Mouse (Mus musculus): ENCODE measurements around the gene Tmem185b. TPM values are rescaled to one million over a fixed set of nuclear protein-coding genes. Genes with fewer than 3 reads are reported as not detected.

Tmem185b gene
- polyA plus RNA-seq, 1 experiment from 2014 or later: 23.8 TPM

DNA sequence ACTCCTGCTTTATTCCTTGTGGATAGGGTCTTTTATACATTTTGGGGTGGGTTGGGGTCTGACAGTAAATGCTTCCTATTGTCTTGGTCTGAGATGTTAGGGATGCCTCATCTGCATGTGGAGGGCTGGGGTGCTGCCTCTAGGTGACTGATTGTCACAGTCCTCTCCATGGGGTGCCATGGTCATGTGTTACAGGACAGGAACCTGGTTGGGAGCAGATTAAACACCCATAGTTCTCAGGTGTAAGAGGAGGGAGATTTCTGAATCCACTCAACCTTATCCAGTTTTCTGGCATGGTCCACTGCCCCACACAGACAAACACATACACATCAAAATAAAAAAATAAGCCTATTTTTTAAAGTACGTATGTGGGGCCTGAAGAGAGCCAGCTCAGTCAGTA, 33.5 kb upstream of the Tmem185b start:
- no peaks in the 10 kb centered on the region for H3K9me3 ChIP-seq
- no peak for ATAC-seq (ENCODE audit: insufficient number of reproducible peaks, insufficient read depth, low FRiP score, low TSS enrichment, low read depth)
- H3K27me3 ChIP-seq: no peaks in the 10 kb centered on the region
- peak overlapping the region; percentile 17; the same call in 1 of the 2 replicates for H3K27ac ChIP-seq
- no peaks in the 10 kb centered on the region for H3K36me3 ChIP-seq
- H3K4me3 ChIP-seq: no peak overlapping the region
- WGBS: 68% methylated on average over 1 of the region's 1 CpGs
- H3K9ac ChIP-seq: 0 out of 2 replicates have a peak overlapping the region, but pooled peaks have one; percentile 11
- H3K4me2 ChIP-seq: peak overlapping the region; percentile 16; the same call in 1 of the 2 replicates
- H3K4me1 ChIP-seq: peaks cover 46% of the 10 kb centered on the region

- Histone ChIP-seq H3K4me3 (no peak overlapping the region), H3K36me3 (no peaks in the 10 kb centered on the region), H3K27ac (no peak overlapping the region), H3K4me1 (peaks cover 36% of the 10 kb centered on the region), H3K27me3 (no peaks in the 10 kb centered on the region), H3K4me2 (no peak overlapping the region), H3K9ac (no peak overlapping the region), H3K9me3 (no peaks in the 10 kb centered on the region)
- 68% methylated on average over 2 of the region's 2 CpGs for WGBS
- no peak for ATAC-seq (ENCODE audit: insufficient number of reproducible peaks, insufficient read depth, low FRiP score, low TSS enrichment, low read depth)
Measured at GRCm38 (mm10) chr1:119494024-119494711, 31.8 kb upstream of the Tmem185b start.

DNA sequence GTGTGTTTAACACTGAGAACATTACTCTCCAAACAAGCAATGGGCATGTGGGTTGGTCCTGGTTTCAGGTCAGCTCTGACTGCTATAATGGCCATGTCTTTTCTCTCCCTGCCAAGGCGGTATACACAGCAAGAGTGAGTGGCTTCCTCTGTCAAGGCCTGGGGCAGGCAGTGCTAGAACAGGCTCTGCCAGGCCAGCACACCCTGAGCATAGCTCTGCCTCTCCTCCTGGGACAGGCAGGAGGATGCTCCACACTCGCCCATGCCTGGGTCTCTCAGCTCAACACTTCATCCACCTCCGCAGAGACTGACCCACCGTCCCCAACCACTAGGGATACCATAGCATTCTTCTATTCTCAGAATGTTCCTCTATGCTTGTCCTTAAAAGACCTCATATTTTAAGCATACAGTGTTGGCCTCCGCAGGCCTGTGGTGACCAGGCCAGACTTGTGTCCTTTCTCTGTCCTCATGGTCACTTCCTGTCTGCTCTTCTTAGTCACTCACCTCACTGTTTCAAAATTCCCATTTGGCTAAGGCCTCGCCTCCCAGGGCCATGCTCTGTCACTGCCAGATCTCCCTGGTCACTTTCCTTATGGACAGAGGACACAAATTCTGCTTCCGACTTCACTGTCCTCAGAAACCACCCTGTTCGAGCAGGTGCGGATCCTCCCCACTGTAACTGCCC, 31.1 kb upstream of the Tmem185b start:
- ATAC-seq (ENCODE audit: insufficient number of reproducible peaks, insufficient read depth, low FRiP score, low TSS enrichment, low read depth): no peak
- Histone ChIP-seq H3K9ac (no peak overlapping the region), H3K27ac (no peak overlapping the region), H3K4me2 (no peak overlapping the region), H3K36me3 (no peaks in the 10 kb centered on the region), H3K9me3 (no peaks in the 10 kb centered on the region), H3K27me3 (no peaks in the 10 kb centered on the region), H3K4me3 (no peak overlapping the region), H3K4me1 (peaks cover 31% of the 10 kb centered on the region)
- WGBS: 93% methylated on average over 9 of the region's 9 CpGs

DNA sequence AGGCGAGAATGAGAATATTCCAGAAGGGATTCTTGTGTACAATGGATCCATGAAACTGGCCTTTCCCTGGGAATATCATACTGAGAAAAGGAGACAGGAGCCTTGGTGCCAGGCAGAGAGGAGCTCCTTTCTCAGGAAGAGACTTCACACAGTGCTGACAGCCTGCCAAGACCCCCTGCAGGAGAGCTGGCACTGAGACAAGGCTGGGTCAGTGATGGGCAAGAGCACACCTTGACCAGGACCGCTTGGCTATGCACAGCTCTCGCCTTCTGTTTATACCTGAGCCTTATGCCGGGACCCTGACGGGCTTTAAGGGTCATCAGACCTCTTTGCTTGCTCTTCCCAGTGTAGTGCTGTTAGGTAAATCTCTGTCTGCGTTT, 30.6 kb upstream of the Tmem185b start:
- no peak overlapping the region for H3K27ac ChIP-seq
- peaks cover 1% of the 10 kb centered on the region; the same call in 1 of the 2 replicates for H3K36me3 ChIP-seq
- H3K9ac ChIP-seq: no peak overlapping the region
- peaks cover 26% of the 10 kb centered on the region for H3K4me1 ChIP-seq
- no peak overlapping the region for H3K4me2 ChIP-seq
- H3K4me3 ChIP-seq: no peak overlapping the region
- 90% methylated on average over 6 of the region's 6 CpGs for WGBS
- no peak for ATAC-seq (ENCODE audit: insufficient number of reproducible peaks, insufficient read depth, low FRiP score, low TSS enrichment, low read depth)
- H3K27me3 ChIP-seq: no peaks in the 10 kb centered on the region
- no peaks in the 10 kb centered on the region for H3K9me3 ChIP-seq

GRCm38 (mm10) chr1:119497346-119498004, 28.5 kb upstream of the Tmem185b start:
- WGBS: 76% methylated on average over 5 of the region's 5 CpGs
- no peaks in the 10 kb centered on the region for H3K9me3 ChIP-seq
- peaks cover 12% of the 10 kb centered on the region; the same call in 1 of the 2 replicates for H3K36me3 ChIP-seq
- peaks cover 6% of the 10 kb centered on the region for H3K4me1 ChIP-seq
- no peak overlapping the region for H3K27ac ChIP-seq
- no peak overlapping the region for H3K4me2 ChIP-seq
- H3K4me3 ChIP-seq: no peak overlapping the region
- no peak for ATAC-seq (ENCODE audit: insufficient number of reproducible peaks, insufficient read depth, low FRiP score, low TSS enrichment, low read depth)
- H3K27me3 ChIP-seq: no peaks in the 10 kb centered on the region
- H3K9ac ChIP-seq: no peak overlapping the region

DNA sequence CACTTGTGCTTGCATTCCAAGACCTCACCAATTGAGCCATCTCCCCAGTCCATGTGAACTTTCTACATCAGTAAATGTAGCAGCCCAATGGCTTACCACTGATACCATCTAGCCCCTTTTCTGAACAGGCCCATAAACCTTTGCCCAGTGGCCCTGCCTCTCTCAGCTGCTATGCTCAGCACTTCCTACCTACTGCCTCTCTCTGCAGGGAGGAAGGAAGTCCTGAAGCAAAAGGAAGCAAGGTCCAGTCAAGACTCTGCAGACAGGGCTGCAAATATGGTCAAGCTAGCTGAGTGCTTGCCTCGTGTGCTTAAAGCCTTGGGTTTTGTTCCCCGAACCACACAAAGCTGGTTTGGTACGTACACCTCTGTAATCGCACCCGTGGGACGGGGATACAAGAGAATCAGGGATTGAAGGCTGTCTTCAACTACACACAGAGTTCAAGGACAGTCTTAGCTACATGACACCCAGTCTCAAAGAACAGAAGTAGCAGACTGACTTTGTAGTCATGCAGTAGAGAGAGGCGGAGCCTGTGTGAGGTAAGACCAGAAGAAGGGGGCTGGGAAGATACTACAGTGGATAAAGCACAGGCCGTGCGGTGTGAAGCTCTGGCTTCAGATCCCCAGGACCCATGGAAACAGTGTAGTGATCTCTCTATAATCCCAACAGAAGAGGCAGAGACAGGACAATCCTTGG, 27.3 kb upstream of the Tmem185b start:
- Histone ChIP-seq H3K4me1 (peaks cover 16% of the 10 kb centered on the region), H3K4me3 (no peak overlapping the region), H3K27me3 (no peaks in the 10 kb centered on the region), H3K36me3 (peaks cover 12% of the 10 kb centered on the region; the same call in 1 of the 2 replicates), H3K9ac (no peak overlapping the region), H3K9me3 (no peaks in the 10 kb centered on the region), H3K27ac (no peak overlapping the region), H3K4me2 (no peak overlapping the region)
- no peak for ATAC-seq (ENCODE audit: insufficient number of reproducible peaks, insufficient read depth, low FRiP score, low TSS enrichment, low read depth)
- WGBS: 80% methylated on average over 9 of the region's 9 CpGs

- Histone ChIP-seq H3K36me3 (peaks cover 12% of the 10 kb centered on the region; the same call in 1 of the 2 replicates), H3K9me3 (no peaks in the 10 kb centered on the region), H3K4me1 (peaks cover 18% of the 10 kb centered on the region), H3K27ac (no peak overlapping the region), H3K9ac (no peak overlapping the region), H3K4me3 (no peak overlapping the region), H3K27me3 (no peaks in the 10 kb centered on the region), H3K4me2 (no peak overlapping the region)
- no peak for ATAC-seq (ENCODE audit: insufficient number of reproducible peaks, insufficient read depth, low FRiP score, low TSS enrichment, low read depth)
- WGBS: 89% methylated on average over 10 of the region's 10 CpGs
Measured at GRCm38 (mm10) chr1:119499456-119499855, 26.5 kb upstream of the Tmem185b start.

- H3K27ac ChIP-seq: no peak overlapping the region
- H3K4me3 ChIP-seq: no peak overlapping the region
- no peak for ATAC-seq (ENCODE audit: insufficient number of reproducible peaks, insufficient read depth, low FRiP score, low TSS enrichment, low read depth)
- H3K4me1 ChIP-seq: peaks cover 24% of the 10 kb centered on the region
- H3K4me2 ChIP-seq: no peak overlapping the region
- peaks cover 12% of the 10 kb centered on the region; the same call in 1 of the 2 replicates for H3K36me3 ChIP-seq
- no peak overlapping the region for H3K9ac ChIP-seq
- H3K27me3 ChIP-seq: peaks cover 4% of the 10 kb centered on the region; the same call in 1 of the 2 replicates
- 78% methylated on average over 8 of the region's 8 CpGs for WGBS
- H3K9me3 ChIP-seq: no peaks in the 10 kb centered on the region
Measured at GRCm38 (mm10) chr1:119501881-119502280, 24.1 kb upstream of the Tmem185b start.

GRCm38 (mm10) chr1:119502729-119503128, 23.2 kb upstream of the Tmem185b start:
- Histone ChIP-seq H3K4me2 (peak overlapping the region; percentile 81), H3K4me3 (peak overlapping the region; percentile 80; the same call in 1 of the 2 replicates)

GRCm38 (mm10) chr1:119503181-119503580, 22.8 kb upstream of the Tmem185b start:
- H3K27ac ChIP-seq: no peak overlapping the region
- 0 out of 2 replicates have a peak overlapping the region, but pooled peaks have one; percentile 4 for H3K9ac ChIP-seq
- peaks cover 23% of the 10 kb centered on the region for H3K4me1 ChIP-seq
- H3K27me3 ChIP-seq: peaks cover 4% of the 10 kb centered on the region; the same call in 1 of the 2 replicates
- H3K9me3 ChIP-seq: no peaks in the 10 kb centered on the region
- H3K36me3 ChIP-seq: peaks cover 12% of the 10 kb centered on the region; the same call in 1 of the 2 replicates
- 79% methylated on average over 3 of the region's 3 CpGs for WGBS
- peak overlapping the region; percentile 80 for H3K4me3 ChIP-seq
- no peak for ATAC-seq (ENCODE audit: insufficient number of reproducible peaks, insufficient read depth, low FRiP score, low TSS enrichment, low read depth)
- H3K4me2 ChIP-seq: peak overlapping the region; percentile 81

More at GRCm38 (mm10) chr1:119502729-119503128, 23.2 kb upstream of the Tmem185b start:
- no peak for ATAC-seq (ENCODE audit: insufficient number of reproducible peaks, insufficient read depth, low FRiP score, low TSS enrichment, low read depth)
- Histone ChIP-seq H3K4me1 (peaks cover 24% of the 10 kb centered on the region), H3K9me3 (no peaks in the 10 kb centered on the region), H3K36me3 (peaks cover 12% of the 10 kb centered on the region; the same call in 1 of the 2 replicates), H3K27me3 (peaks cover 4% of the 10 kb centered on the region; the same call in 1 of the 2 replicates), H3K9ac (0 out of 2 replicates have a peak overlapping the region, but pooled peaks have one; percentile 4), H3K27ac (no peak overlapping the region)
- WGBS: 85% methylated on average over 11 of the region's 11 CpGs

GRCm38 (mm10) chr1:119503808-119504207, 22.2 kb upstream of the Tmem185b start:
- H3K27me3 ChIP-seq: peaks cover 4% of the 10 kb centered on the region; the same call in 1 of the 2 replicates
- H3K4me1 ChIP-seq: peaks cover 21% of the 10 kb centered on the region
- H3K9ac ChIP-seq: peak overlapping the region; percentile 81
- H3K4me3 ChIP-seq: peak overlapping the region; percentile 80
- H3K9me3 ChIP-seq: no peaks in the 10 kb centered on the region
- H3K4me2 ChIP-seq: peak overlapping the region; percentile 81
- no peak overlapping the region for H3K27ac ChIP-seq
- WGBS: 18% methylated on average over 5 of the region's 5 CpGs
- peaks cover 12% of the 10 kb centered on the region; the same call in 1 of the 2 replicates for H3K36me3 ChIP-seq
- ATAC-seq (ENCODE audit: insufficient number of reproducible peaks, insufficient read depth, low FRiP score, low TSS enrichment, low read depth): no peak

Data from embryonic facial prominence, embryonic 13.5 days (tissue).